Mouse (Mus musculus) stomach, postnatal 0 days (tissue): ENCODE measurements around the gene Olfr2.

Experiments
- CTCF ChIP-seq: IDR thresholded peaks from 2 replicates; pipeline ENCODE4 v1.5.1; 2016; ENCODE audit warnings: antibody characterized with exemption, low read depth, mild to moderate bottlenecking, moderate library complexity
- EP300 ChIP-seq: optimal IDR thresholded peaks from 2 replicates; pipeline ENCODE3; 2016; ENCODE audit warnings: antibody characterized with exemption

DNA sequence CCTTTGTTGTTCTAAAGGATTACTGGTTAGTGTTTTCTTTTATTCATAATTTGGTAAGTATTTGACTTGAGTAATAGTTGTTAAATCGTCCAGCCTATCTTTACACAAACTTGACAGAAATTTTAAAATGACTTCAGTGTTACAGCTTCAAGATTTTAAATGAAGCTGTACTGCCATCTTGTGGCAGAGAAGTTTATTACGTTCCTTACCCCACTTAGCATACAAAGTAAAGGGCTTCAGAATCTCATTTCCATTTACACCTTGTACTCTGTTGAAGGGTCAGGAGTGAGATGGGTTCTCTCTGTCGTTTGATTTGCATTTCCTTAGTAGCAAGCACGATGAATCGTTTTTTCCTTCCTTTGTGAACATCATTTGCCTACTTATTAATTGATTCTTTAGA, 40.0 kb upstream of the Olfr2 start:
- peak; percentile 77 for TF ChIP-seq CTCF
- TF ChIP-seq EP300 = no peak
